In genomic region chr9:94534226-94534625, GRCm38 (mm10) we compare ENCODE assay signal across 8 mouse cellular contexts. TPM values are rescaled to one million over a fixed set of nuclear protein-coding genes. Genes with fewer than 3 reads are reported as not detected.
A peak's percentile ranks its signal among the peaks of the same experiment; 100 is the strongest.
DNase-seq lines count a peak whose midpoint lies in the region; ATAC-seq and TF ChIP-seq lines count a peak whose summit lies in the region.

No protein-coding gene starts in this region.

- no peak for DNase-seq in intestine, embryonic 14.5 days (ENCODE audit: low spot score)
- no peak for DNase-seq in embryonic facial prominence, embryonic 10.5 days (ENCODE audit: low spot score)
- no peak for DNase-seq in B cell, adult 2 months
- no peak for DNase-seq in frontal cortex, postnatal 10 days (ENCODE audit: low spot score in 2 of 2)
- DNase-seq in layer of hippocampus, postnatal 14 days (ENCODE audit: low spot score in 2 of 2) = no peak

- no peak overlapping the region for H3K9ac ChIP-seq in intestine, embryonic 14.5 days (ENCODE audit: low read length)
- H3K9ac ChIP-seq in intestine, postnatal 0 days (ENCODE audit: low read depth, low read length) = no peak overlapping the region
- peak overlapping the region; percentile 55 for H3K9ac ChIP-seq in hindbrain, embryonic 13.5 days
- peak overlapping the region; percentile 11; the same call in 1 of the 2 replicates for H3K9ac ChIP-seq in midbrain, embryonic 15.5 days

- ATAC-seq in intestine, embryonic 14.5 days (replicated peaks; ENCODE audit: low FRiP score, low TSS enrichment, low read depth) = no peak
- ATAC-seq in intestine, postnatal 0 days = no peak
- no peak for ATAC-seq in hindbrain, embryonic 13.5 days (ENCODE audit: low FRiP score)
- ATAC-seq in midbrain, embryonic 15.5 days (replicated peaks) = no peak

- WGBS in intestine, embryonic 14.5 days = 57% methylated on average over 2 of the region's 2 CpGs
- WGBS in intestine, postnatal 0 days = 72% methylated on average over 2 of the region's 2 CpGs
- 69% methylated on average over 2 of the region's 2 CpGs for WGBS in embryonic facial prominence, embryonic 10.5 days
- 56% methylated on average over 2 of the region's 2 CpGs for WGBS in hindbrain, embryonic 13.5 days
- 57% methylated on average over 2 of the region's 2 CpGs for WGBS in midbrain, embryonic 15.5 days

- peak overlapping the region; percentile 28 for H3K4me2 ChIP-seq in intestine, embryonic 14.5 days (ENCODE audit: low read length)
- H3K4me2 ChIP-seq in intestine, postnatal 0 days (replicated peaks; ENCODE audit: low read depth) = no peak overlapping the region
- peak overlapping the region; percentile 52 for H3K4me2 ChIP-seq in hindbrain, embryonic 13.5 days
- peak overlapping the region; percentile 77 for H3K4me2 ChIP-seq in midbrain, embryonic 15.5 days

- no peak overlapping the region for H3K4me3 ChIP-seq in intestine, embryonic 14.5 days (ENCODE audit: low read depth, low read length)
- H3K4me3 ChIP-seq in intestine, postnatal 0 days (ENCODE audit: low read depth, low read length) = no peak overlapping the region
- H3K4me3 ChIP-seq in embryonic facial prominence, embryonic 10.5 days = peak overlapping the region; percentile 16; the same call in 1 of the 2 replicates
- H3K4me3 ChIP-seq in hindbrain, embryonic 13.5 days = peak overlapping the region; percentile 82
- H3K4me3 ChIP-seq in midbrain, embryonic 15.5 days = peak overlapping the region; percentile 30

- no peaks in the 10 kb centered on the region for H3K9me3 ChIP-seq in intestine, embryonic 14.5 days (ENCODE audit: control insufficient read depth, low read length)
- no peaks in the 10 kb centered on the region for H3K9me3 ChIP-seq in intestine, postnatal 0 days (ENCODE audit: control insufficient read depth)
- no peaks in the 10 kb centered on the region for H3K9me3 ChIP-seq in embryonic facial prominence, embryonic 10.5 days
- H3K9me3 ChIP-seq in hindbrain, embryonic 13.5 days = no peaks in the 10 kb centered on the region
- H3K9me3 ChIP-seq in midbrain, embryonic 15.5 days = no peaks in the 10 kb centered on the region

- no peaks in the 10 kb centered on the region for H3K36me3 ChIP-seq in intestine, embryonic 14.5 days (ENCODE audit: control insufficient read depth, insufficient read depth, low read length)
- no peaks in the 10 kb centered on the region for H3K36me3 ChIP-seq in intestine, postnatal 0 days (ENCODE audit: control insufficient read depth, insufficient read depth)
- no peaks in the 10 kb centered on the region for H3K36me3 ChIP-seq in embryonic facial prominence, embryonic 10.5 days (replicated peaks)
- no peaks in the 10 kb centered on the region for H3K36me3 ChIP-seq in hindbrain, embryonic 13.5 days
- H3K36me3 ChIP-seq in midbrain, embryonic 15.5 days (replicated peaks) = no peaks in the 10 kb centered on the region

- H3K4me1 ChIP-seq in intestine, embryonic 14.5 days (replicated peaks; ENCODE audit: control insufficient read depth, insufficient read depth, low read length) = peaks cover 13% of the 10 kb centered on the region
- no peaks in the 10 kb centered on the region for H3K4me1 ChIP-seq in intestine, postnatal 0 days (replicated peaks; ENCODE audit: control insufficient read depth, insufficient read depth, low read length)
- peaks cover 28% of the 10 kb centered on the region for H3K4me1 ChIP-seq in embryonic facial prominence, embryonic 10.5 days
- H3K4me1 ChIP-seq in hindbrain, embryonic 13.5 days (replicated peaks) = peaks cover 38% of the 10 kb centered on the region
- peaks cover 26% of the 10 kb centered on the region for H3K4me1 ChIP-seq in midbrain, embryonic 15.5 days

- TF ChIP-seq CTCF in intestine, postnatal 0 days (IDR thresholded peaks at IDR 0.05; ENCODE audit: low read depth) = no peak

- no peak overlapping the region for H3K27ac ChIP-seq in intestine, embryonic 14.5 days (ENCODE audit: low read depth)
- no peak overlapping the region for H3K27ac ChIP-seq in intestine, postnatal 0 days (ENCODE audit: low read depth, low read length)
- H3K27ac ChIP-seq in embryonic facial prominence, embryonic 10.5 days (replicated peaks) = no peak overlapping the region
- no peak overlapping the region; the same call in 1 of the 2 replicates for H3K27ac ChIP-seq in hindbrain, embryonic 13.5 days
- H3K27ac ChIP-seq in midbrain, embryonic 15.5 days = peak overlapping the region; percentile 34; the same call in 1 of the 2 replicates

- H3K27me3 ChIP-seq in intestine, embryonic 14.5 days (replicated peaks; ENCODE audit: control insufficient read depth, insufficient read depth, low read length) = no peaks in the 10 kb centered on the region
- H3K27me3 ChIP-seq in intestine, postnatal 0 days (replicated peaks; ENCODE audit: control insufficient read depth, insufficient read depth, low read length) = no peaks in the 10 kb centered on the region
- H3K27me3 ChIP-seq in embryonic facial prominence, embryonic 10.5 days (replicated peaks; ENCODE audit: low read depth, poor library complexity, severe bottlenecking) = no peaks in the 10 kb centered on the region
- no peaks in the 10 kb centered on the region for H3K27me3 ChIP-seq in hindbrain, embryonic 13.5 days
- H3K27me3 ChIP-seq in midbrain, embryonic 15.5 days (replicated peaks) = no peaks in the 10 kb centered on the region

RNA-seq across cellular contexts. Expression of gene 1190002N15Rik, which starts 3.7 kb away (rescaled TPM):
- 8.6 and 8.9 TPM in 2 replicates for polyA plus RNA-seq in intestine, embryonic 14.5 days (2014; fragmentation: Nextera tagmentation; extraction: Ambion mirVana)
- polyA plus RNA-seq in intestine, postnatal 0 days (2015; fragmentation: Nextera tagmentation; extraction: Ambion mirVana) = 18.5 and 19.7 TPM in 2 replicates
- polyA plus RNA-seq in embryonic facial prominence, embryonic 10.5 days (2016; fragmentation: Nextera tagmentation; extraction: Ambion mirVana) = 6.4 TPM in 2 replicates
- 6.0 and 6.4 TPM in 2 replicates for polyA plus RNA-seq in hindbrain, embryonic 13.5 days (2015; fragmentation: Nextera tagmentation; extraction: Ambion mirVana)
- 13.6 and 14.1 TPM in 2 replicates for polyA plus RNA-seq in midbrain, embryonic 15.5 days (2015; fragmentation: Nextera tagmentation; extraction: Ambion mirVana)
- 10 to 100 TPM; 14.1 to 15.3 TPM for total RNA-seq in layer of hippocampus, postnatal 14 days (2021)

Comparison
In these comparisons a context has a peak if more than half of its experiments do, and no peak if none do; other contexts are left out.
1. H3K4me3 ChIP-seq: peak in embryonic facial prominence, embryonic 10.5 days (single experiment), hindbrain, embryonic 13.5 days (single experiment) and midbrain, embryonic 15.5 days (single experiment); none in intestine, embryonic 14.5 days (single experiment) and intestine, postnatal 0 days (single experiment).
2. H3K9ac ChIP-seq: peak in hindbrain, embryonic 13.5 days (single experiment) and midbrain, embryonic 15.5 days (single experiment); none in intestine, embryonic 14.5 days (single experiment) and intestine, postnatal 0 days (single experiment).